Mouse (Mus musculus) kidney, adult 2 months (tissue): ENCODE measurements around the gene Nbas. TPM values are rescaled to one million over a fixed set of nuclear protein-coding genes. Genes with fewer than 3 reads are reported as not detected.

Experiments
- DNase-seq: peaks from one replicate; pipeline ENCODE4 v3.0.0; 2021
- H3K27ac ChIP-seq: fragments of 200-500 bp; 2 replicates; pipeline ENCODE4 v1.5.1; 2012; ENCODE audit warnings: low read depth, low read length, control low read depth, inconsistent platforms; ENCODE audit not compliant: insufficient read depth
- H3K27me3 ChIP-seq: fragments of 200-500 bp; replicated peaks from 2 replicates; pipeline ENCODE4 v1.6.1; 2012; ENCODE audit warnings: mild to moderate bottlenecking, moderate library complexity, low read length, inconsistent platforms; ENCODE audit not compliant: control insufficient read depth, insufficient read depth
- H3K36me3 ChIP-seq: fragments of 200-500 bp; 2 replicates; pipeline ENCODE4 v1.6.1; 2012; ENCODE audit warnings: mild to moderate bottlenecking, moderate library complexity, low read length, inconsistent platforms; ENCODE audit not compliant: control insufficient read depth, insufficient read depth
- H3K4me1 ChIP-seq: fragments of 200-500 bp; 2 replicates; pipeline ENCODE4 v1.6.1; 2011; ENCODE audit warnings: low read length; ENCODE audit not compliant: control insufficient read depth, insufficient read depth
- H3K4me3 ChIP-seq: fragments of 200-500 bp; 2 replicates; pipeline ENCODE4 v1.5.1; 2011; ENCODE audit warnings: mild to moderate bottlenecking, low read depth, low read length, control low read depth; ENCODE audit not compliant: insufficient read depth
- CTCF ChIP-seq: fragments of 200-500 bp; conservative IDR thresholded peaks from 2 replicates; pipeline ENCODE4 v1.5.1; 2011; ENCODE audit warnings: low read depth, mild to moderate bottlenecking, control low read depth, low read length, moderate library complexity, mixed read lengths; ENCODE audit not compliant: insufficient read depth, insufficient read length
- POLR2A ChIP-seq: fragments of 200-500 bp; IDR thresholded peaks from one replicate; pipeline ENCODE4 v1.6.1; 2011; ENCODE audit warnings: low read depth, low read length, control low read depth
- WGBS: fragments of 180-500 bp; shearing (Covaris S2); methylation state at CpG from one replicate; pipeline ENCODE4 v1.1.7; 2018; 5-methylcytosine and 5-hydroxymethylcytosine counted together
- polyA plus RNA-seq: library from polyadenylated mRNA; depleted of rRNA; stranded (reverse); fragments of >200 nt; gene quantifications from 2 replicates; pipeline ENCODE4 v1.2.3, GENCODE M21; 2012

Nbas gene
- polyA plus RNA-seq, 1 experiment = 16.1 TPM

- no peaks in the 10 kb centered on the region for H3K27me3 ChIP-seq
Observed at GRCm38 (mm10) chr12:13342535-13342934, 73.6 kb downstream of the Nbas start.

GRCm38 (mm10) chr12:13356201-13356600 lies 87.3 kb downstream of the Nbas start:
- WGBS = 91% methylated on average over 10 of the region's 10 CpGs
- Histone ChIP-seq H3K36me3 (no peaks in the 10 kb centered on the region), H3K4me3 (no peak overlapping the region), H3K27ac (no peak overlapping the region), H3K27me3 (no peaks in the 10 kb centered on the region), H3K4me1 (no peaks in the 10 kb centered on the region)
- DNase-seq = no peak
- TF ChIP-seq CTCF = no peak
- TF ChIP-seq POLR2A = no peak

More at GRCm38 (mm10) chr12:13342535-13342934, 73.6 kb downstream of the Nbas start:
- H3K36me3 ChIP-seq = no peaks in the 10 kb centered on the region; the same call in 1 of the 2 replicates
- TF ChIP-seq CTCF = no peak
- TF ChIP-seq POLR2A = no peak
- no peaks in the 10 kb centered on the region for H3K4me1 ChIP-seq
- 79% methylated on average over 5 of the region's 5 CpGs for WGBS
- H3K4me3 ChIP-seq = no peak overlapping the region
- DNase-seq = no peak
- no peak overlapping the region for H3K27ac ChIP-seq

DNA sequence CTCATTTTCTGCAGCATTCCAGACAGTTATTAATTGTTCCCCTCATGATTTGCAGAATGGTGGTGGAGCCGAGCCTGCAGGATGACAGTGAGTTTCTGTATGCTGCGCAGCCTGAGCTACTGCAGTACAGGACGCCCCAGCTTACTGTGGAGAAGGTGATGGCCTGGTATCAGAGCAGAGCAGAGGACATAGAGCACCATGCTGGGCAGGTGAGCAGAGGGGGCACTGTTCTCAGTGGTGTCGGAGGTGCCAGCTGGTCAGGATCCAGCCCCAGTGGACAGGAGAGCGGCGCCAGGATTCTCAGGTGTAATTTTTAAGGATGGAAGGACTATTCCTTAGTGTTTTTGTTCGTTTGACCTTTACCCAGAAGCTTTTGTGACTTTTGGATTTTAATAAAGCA lies 87.8 kb downstream of the Nbas start:
- TF ChIP-seq POLR2A (no peak), CTCF (no peak)
- 89% methylated on average over 7 of the region's 7 CpGs for WGBS
- Histone ChIP-seq H3K27me3 (no peaks in the 10 kb centered on the region), H3K27ac (no peak overlapping the region), H3K4me1 (no peaks in the 10 kb centered on the region), H3K36me3 (peaks cover 2% of the 10 kb centered on the region; the same call in 1 of the 2 replicates), H3K4me3 (no peak overlapping the region)
- DNase-seq = no peak

GRCm38 (mm10) chr12:13357229-13357628 lies 88.3 kb downstream of the Nbas start:
- TF ChIP-seq CTCF (no peak), POLR2A (no peak)
- Histone ChIP-seq H3K4me1 (no peaks in the 10 kb centered on the region), H3K27ac (no peak overlapping the region), H3K27me3 (no peaks in the 10 kb centered on the region), H3K36me3 (peaks cover 2% of the 10 kb centered on the region; the same call in 1 of the 2 replicates), H3K4me3 (no peak overlapping the region)
- WGBS = 97% methylated on average over 5 of the region's 5 CpGs
- no peak for DNase-seq

- Histone ChIP-seq H3K4me3 (no peak overlapping the region), H3K4me1 (no peaks in the 10 kb centered on the region), H3K27ac (no peak overlapping the region), H3K27me3 (no peaks in the 10 kb centered on the region), H3K36me3 (peaks cover 2% of the 10 kb centered on the region; the same call in 1 of the 2 replicates)
- TF ChIP-seq CTCF (no peak), POLR2A (no peak)
- DNase-seq = no peak
- 52% methylated on average over 4 of the region's 4 CpGs for WGBS
Observed at GRCm38 (mm10) chr12:13358849-13359248, 89.9 kb downstream of the Nbas start.

DNA sequence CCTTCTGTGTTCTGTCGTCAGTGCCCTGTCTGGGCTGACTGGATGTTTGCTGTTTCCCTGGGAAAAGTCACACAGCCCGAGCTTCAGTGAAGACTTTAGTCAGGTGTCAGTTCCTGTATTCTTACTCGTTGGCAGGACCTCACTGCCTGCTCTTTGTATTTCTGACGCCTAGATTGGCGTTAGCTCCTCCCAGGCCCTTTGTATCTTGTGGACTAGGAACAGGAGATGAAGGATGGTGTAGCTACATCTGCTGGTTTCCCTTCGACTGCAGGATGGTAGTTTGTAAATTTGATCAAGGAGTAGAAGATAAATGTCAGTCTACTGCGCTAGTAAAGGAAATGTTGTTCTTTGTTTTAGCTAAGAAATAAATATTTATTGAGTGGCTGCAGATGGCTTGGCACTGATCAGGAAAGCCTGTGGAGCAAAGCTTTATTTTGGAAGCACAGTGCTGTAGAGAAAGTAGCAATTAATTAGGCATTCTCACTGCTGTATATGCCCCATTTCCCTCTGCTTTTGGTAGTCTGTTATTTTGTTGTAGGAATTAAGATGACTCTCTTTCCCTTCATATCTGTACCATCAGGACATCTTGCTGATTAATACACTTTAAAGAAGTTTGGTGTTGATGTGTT lies 91.4 kb downstream of the Nbas start:
- TF ChIP-seq CTCF (no peak), POLR2A (no peak)
- H3K27me3 ChIP-seq = no peaks in the 10 kb centered on the region
- peaks cover 2% of the 10 kb centered on the region; the same call in 1 of the 2 replicates for H3K36me3 ChIP-seq
- H3K27ac ChIP-seq = no peak overlapping the region
- WGBS = 55% methylated on average over 7 of the region's 7 CpGs
- DNase-seq = no peak
- no peak overlapping the region for H3K4me3 ChIP-seq
- H3K4me1 ChIP-seq = no peaks in the 10 kb centered on the region

- DNase-seq = no peak
- Histone ChIP-seq H3K4me1 (no peaks in the 10 kb centered on the region), H3K4me3 (no peak overlapping the region), H3K36me3 (no peaks in the 10 kb centered on the region), H3K27ac (no peak overlapping the region), H3K27me3 (no peaks in the 10 kb centered on the region)
- 91% methylated on average over 7 of the region's 7 CpGs for WGBS
- no peak for TF ChIP-seq POLR2A
- TF ChIP-seq CTCF = no peak
Observed at GRCm38 (mm10) chr12:13381580-13381979, 112.6 kb downstream of the Nbas start.
